Mouse (Mus musculus): Measurements from ENCODE around the gene Cggbp1.
"Not testable (repeated sequence)": the region's sequence is repeated elsewhere in the genome, so short reads cannot be mapped to it uniquely, and the experiment has no call there.

Gene Cggbp1

GRCm38 (mm10) chr16:64851563-64852362 lies at the start of gene Cggbp1, which contains the start of gene Zfp654:
Gene Cggbp1 (plus strand): TSS chr16:64851996.
Gene Zfp654 (minus strand): TSS chr16:64851652.
- DNase-seq (ENCODE audit: low spot score): peak; percentile 98

DNA sequence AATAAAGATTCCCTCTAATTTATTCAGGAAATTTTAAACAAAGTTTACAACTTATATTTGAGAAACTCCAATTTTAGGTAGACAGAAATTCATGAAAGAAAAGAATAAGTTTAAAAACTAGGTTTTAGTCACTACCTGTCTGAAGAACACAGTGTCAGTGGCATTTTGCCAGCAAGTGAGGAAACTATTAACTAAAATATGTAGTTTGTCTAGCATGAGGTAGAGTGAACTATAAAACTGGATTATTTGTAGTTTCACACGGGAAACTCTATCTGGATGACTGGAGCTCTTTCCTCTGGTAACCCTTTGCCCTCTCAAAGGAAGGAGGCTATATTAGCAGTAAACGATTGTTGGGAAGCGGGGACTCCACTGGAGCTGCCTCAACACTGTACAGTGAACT lies 48.8 kb upstream of the Cggbp1 start:
- DNase-seq (ENCODE audit: low spot score): no peak

DNA sequence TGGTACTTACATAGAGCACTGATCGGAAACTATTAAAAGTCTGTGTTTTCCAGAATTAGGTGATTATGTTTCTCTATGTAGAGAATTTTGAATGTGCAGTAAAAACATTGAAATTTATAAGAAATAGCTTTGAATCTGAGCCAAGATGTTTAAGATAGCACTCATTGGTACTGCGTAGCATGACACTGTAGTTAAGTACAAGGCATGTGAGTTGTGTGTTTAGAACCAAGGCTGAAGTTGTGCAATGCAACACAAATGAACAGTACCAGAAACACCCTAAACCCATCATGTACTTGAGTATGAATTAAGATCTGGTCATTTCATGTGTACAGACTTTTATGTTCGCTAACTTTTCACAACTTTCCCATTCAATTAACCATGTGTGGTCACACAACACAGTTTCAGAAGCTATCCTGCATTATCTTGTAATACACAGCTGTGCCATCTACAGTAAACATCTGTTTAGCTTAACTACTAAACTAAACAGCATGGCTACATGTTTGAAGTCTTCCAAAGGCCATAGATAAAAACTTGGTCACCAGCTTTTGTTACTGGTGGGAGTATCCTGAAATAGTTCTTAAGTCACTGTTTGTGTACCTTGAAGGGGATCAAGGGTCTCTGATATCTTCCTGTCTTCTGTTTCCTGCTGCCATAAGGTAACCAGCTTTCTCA lies 34.6 kb upstream of the Cggbp1 start:
- DNase-seq (ENCODE audit: low spot score): no peak

GRCm38 (mm10) chr16:64823890-64824289 lies 27.9 kb upstream of the Cggbp1 start:
- no peak for DNase-seq (ENCODE audit: low spot score)

- no peak for DNase-seq (ENCODE audit: low spot score)
Measured at GRCm38 (mm10) chr16:64824474-64824873, 27.3 kb upstream of the Cggbp1 start.

GRCm38 (mm10) chr16:64830291-64830690 lies 21.5 kb upstream of the Cggbp1 start:
- no peak for DNase-seq (ENCODE audit: low spot score)

DNA sequence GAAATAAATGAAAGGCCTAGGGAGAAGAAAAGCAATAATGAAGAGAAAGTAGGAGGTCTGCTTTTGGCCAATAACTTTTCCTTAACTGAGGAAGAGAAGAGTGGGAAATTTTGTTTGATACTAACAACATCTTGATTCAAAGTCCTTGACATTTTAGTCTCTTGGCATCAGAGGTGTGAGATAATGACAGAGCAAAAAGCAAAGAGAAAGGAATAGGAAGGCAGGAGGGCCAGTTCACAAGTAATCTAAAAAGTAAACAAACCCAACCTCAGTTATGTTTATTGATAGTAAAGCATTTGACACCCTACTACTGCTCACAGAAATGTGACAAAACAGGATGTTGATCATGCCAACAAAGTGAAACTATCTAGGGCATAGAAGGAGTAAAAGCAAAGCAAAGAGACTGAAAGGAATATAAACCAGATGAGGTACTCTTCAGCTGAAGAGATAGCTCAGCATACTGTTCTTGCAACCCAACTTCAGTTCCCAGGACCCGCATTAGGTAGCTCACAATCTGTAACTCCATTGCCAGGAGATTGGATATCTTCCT lies 15.7 kb upstream of the Cggbp1 start:
- no peak for DNase-seq (ENCODE audit: low spot score)

- DNase-seq (ENCODE audit: low spot score): no peak
Measured at GRCm38 (mm10) chr16:64836709-64837108, 15.1 kb upstream of the Cggbp1 start.

DNA sequence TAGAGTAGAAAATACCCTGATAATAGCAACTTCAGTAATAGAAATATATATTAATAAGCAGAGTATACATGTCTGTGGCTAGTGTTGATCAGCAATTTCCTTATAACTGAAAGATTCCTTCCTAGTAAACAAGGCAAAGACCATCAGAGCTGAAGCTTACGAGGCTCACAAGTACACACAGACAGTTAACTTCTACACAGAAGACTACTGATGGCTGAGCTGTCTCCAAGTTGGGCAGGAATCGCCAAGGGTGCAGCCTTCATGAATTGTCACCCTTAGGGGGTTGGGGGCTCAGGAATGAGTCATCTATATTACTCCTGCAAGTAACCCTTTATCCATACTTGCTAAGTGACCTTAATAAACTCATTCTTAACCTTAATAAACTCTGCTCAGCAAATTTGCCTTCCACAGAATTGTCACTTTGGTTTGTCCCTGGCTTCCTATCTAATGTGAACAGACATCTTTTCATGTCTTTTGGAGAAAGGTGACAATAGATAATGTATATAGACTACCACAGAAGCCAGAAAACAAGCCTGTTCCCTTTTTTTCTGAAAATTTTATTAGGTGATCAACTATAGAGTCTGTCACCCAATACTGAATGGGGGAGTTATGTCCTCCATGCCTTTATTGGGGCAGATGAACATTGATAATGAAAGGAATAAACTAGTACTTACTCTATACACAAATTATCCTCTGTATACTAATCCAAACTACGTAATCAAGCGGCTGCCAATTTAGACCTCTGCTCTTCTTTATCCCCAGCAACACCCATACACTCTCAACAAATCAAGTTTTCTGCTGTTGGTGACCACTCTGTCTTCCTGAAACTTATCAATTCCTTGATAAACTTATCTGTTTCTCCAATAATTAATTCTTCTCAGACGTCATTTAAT lies 10.1 kb upstream of the Cggbp1 start:
- DNase-seq (ENCODE audit: low spot score): no peak

GRCm38 (mm10) chr16:64842374-64842729 lies 9.4 kb upstream of the Cggbp1 start:
- DNase-seq (ENCODE audit: low spot score): no peak

DNA sequence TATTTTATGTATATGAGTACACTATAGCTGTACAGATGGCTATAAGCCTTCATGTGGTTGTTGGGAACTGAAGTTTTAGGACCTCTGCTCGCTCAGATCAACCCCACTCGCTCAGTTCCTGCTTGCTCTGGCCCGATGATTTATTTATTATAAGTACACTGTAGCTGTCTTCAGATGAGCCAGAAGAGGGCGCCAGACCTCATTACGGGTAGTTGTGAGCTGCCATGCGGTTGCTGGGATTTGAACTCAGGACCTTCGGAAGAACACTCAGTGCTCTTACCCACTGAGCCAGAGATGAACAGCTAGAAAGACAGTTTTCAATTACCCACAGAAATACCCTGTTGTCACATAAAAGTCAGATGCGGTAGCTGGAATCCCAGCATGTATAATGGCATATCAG lies 5.8 kb upstream of the Cggbp1 start:
- no peak for DNase-seq (ENCODE audit: low spot score)

DNA sequence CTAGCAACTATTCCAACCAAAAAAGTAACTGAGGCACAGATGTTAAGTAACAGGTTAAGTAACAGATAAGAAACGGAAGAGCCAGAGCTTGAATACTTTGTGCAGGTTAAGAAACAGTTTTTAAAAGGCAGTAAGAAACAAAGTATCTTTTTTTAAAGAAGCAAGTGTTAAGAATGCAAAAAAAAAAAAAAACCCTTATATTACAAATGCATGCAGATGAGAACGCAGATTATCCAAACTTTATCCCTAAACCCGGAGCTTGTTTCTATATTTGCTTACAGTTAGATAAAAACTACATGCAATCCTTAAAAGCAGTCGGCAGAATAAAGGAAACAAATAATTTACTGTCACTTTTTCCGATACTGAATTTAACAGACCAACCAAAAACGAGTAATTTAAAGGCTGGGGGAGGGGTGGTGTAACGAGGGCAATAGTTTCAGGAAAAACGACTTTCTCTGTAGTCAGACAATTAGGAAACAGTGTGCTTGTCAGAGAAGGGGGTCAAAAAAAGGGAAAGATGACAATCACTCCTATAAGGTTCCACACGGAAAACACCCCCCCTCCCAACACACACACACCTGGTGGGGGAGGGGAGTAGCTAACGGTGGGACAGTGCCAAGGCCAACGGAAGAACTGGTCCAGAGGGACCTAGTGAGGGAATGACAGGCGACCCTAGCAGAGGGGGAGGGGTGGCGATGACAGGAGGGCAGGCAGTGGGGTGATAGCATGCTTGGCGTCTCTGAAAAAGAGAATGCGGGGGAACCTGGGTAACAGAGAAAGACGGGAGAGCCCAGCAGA lies 1.3 kb upstream of the Cggbp1 start:
- peak; percentile 18 for DNase-seq (ENCODE audit: low spot score)

DNA sequence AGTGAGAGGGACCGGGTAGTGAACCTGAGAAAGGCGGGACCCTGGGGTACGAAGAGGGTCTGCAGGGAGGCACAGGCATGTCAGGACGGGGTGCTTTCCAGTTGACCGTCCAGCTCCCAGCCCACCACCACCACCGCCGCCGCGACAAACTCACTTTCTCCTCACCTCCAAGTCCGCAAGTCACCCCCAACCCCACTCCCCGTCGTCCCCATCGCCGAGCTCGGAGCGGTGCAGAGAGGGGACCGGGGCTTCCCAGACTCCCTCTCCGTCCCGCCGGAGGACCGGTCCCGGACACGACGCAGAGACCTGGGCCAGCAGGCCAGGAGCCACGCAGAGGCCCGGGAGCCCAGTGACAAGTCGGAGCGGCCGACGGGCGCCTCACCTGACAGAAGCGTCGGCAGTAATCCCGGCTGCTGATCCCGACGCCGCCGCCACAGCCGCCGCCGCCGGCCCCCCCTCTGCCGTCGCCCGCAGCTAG lies 672 bp upstream of the Cggbp1 start:
- DNase-seq (ENCODE audit: low spot score): no peak

GRCm38 (mm10) chr16:64852441-64852871 lies 660 bp downstream of the Cggbp1 start:
- DNase-seq (ENCODE audit: low spot score): peak; percentile 27

GRCm38 (mm10) chr16:64852891-64853290 lies 1.1 kb downstream of the Cggbp1 start:
- DNase-seq (ENCODE audit: low spot score): no peak

DNA sequence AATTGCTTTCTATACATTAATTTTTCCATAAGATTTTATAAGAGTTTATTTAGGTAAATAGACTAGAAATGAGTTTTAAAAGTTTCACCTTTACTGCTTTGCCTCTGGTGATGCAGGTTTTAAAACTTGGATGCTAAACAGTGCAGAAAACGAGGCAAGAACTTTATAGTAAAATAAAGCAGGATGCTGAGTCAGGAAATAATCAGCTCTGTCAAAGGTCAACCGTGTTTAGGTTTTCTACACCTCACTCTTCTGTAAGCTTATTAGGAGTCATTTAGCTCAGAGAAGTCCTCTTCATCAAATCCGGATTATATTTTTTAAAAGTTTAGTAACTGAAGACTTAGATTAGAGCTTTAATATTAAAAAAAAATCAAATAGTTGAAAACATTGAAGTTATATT lies 5.2 kb downstream of the Cggbp1 start:
- DNase-seq (ENCODE audit: low spot score): no peak

DNA sequence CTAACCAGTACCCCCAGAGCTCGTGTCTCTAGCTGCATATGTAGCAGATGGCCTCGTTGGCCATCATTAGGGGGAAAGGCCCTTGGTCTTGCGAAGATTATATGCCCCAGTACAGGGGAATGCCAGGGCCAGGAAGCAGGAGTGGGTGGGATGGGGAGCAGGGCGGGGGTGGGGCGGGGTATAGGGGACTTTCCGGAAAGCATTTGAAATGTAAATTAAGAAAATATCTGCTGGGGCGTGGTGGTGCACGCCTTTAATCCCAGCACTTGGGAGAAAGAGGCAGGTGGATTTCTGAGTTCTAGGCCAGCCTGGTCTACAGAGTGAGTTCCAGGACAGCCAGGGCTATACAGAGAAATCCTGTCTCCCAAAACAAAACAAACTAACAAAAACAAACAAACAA lies 14.0 kb downstream of the Cggbp1 start:
- not testable (repeated sequence) for DNase-seq (ENCODE audit: low spot score)

GRCm38 (mm10) chr16:64868613-64869012 lies 16.8 kb downstream of the Cggbp1 start:
- DNase-seq (ENCODE audit: low spot score): no peak

DNA sequence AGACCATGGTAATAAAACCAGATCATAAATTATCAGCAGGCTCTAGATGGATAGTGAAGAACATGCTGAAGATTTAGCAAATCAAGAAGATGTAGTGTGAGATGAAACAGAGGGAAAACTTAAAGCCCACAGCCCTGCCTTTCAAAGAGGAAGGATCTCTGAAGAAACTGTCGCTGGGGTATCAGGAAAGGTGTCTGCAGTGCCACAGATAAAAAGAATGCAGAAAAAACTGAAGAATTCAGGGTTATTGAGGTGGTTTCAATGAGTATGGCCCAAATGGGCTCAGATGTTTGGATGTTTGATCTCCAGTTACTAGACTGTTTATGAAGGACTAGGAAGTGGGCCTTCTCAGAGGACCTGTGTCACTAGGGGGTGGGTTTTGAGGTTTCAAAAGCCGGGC lies 17.8 kb downstream of the Cggbp1 start:
- DNase-seq (ENCODE audit: low spot score): no peak

GRCm38 (mm10) chr16:64872296-64872695 lies 20.5 kb downstream of the Cggbp1 start:
- no peak for DNase-seq (ENCODE audit: low spot score)

GRCm38 (mm10) chr16:64872841-64873240 lies 21.0 kb downstream of the Cggbp1 start:
- DNase-seq (ENCODE audit: low spot score): no peak
